Mouse (Mus musculus) cortical plate, adult 2 months (tissue): ENCODE data around the gene Cyfip1.

ENCODE experiments used
- CTCF ChIP-seq: fragments of 200-500 bp; IDR thresholded peaks from 2 replicates; pipeline ENCODE4 v1.5.1; 2011; ENCODE audit warnings: mild to moderate bottlenecking, control low read depth, low read length; ENCODE audit not compliant: insufficient read depth; ENCODE audit errors: extremely low read depth
- POLR2A ChIP-seq: fragments of 200-500 bp; IDR thresholded peaks from 2 replicates; pipeline ENCODE4 v1.6.1; 2011; ENCODE audit warnings: mild to moderate bottlenecking, low read length, control low read depth; ENCODE audit not compliant: insufficient read depth; ENCODE audit errors: extremely low read depth

DNA sequence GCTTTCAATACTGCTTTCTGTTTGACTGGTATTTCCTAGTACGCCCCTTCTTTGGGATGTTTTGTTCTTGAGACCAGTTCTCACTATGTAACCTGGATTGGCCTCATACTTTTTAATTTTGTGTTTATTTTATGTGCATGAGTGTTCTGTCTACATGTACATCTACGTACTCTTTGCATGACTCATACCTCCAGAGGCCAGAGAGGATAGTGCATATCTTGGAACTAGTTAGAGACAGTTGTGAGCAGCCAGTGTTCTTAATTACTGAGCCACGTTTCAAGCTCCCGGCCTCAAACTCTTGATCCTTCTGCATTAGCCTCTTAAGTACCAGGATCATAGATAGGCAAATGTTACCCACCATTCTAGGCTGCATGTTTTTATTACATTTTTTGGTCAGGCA is 96.8 kb downstream of the Cyfip1 start:
- TF ChIP-seq CTCF (no peak), POLR2A (no peak)
